Mouse (Mus musculus) lung, postnatal 0 days (tissue): ENCODE results near the gene Gm29666.

Source experiments
- CTCF ChIP-seq: IDR thresholded peaks from 2 replicates; pipeline ENCODE4 v1.5.1; 2016; ENCODE audit warnings: antibody characterized with exemption, mild to moderate bottlenecking
- EP300 ChIP-seq: IDR thresholded peaks from 2 replicates; pipeline ENCODE4 v1.6.1; 2016; ENCODE audit warnings: antibody characterized with exemption, mild to moderate bottlenecking, control low read depth

DNA sequence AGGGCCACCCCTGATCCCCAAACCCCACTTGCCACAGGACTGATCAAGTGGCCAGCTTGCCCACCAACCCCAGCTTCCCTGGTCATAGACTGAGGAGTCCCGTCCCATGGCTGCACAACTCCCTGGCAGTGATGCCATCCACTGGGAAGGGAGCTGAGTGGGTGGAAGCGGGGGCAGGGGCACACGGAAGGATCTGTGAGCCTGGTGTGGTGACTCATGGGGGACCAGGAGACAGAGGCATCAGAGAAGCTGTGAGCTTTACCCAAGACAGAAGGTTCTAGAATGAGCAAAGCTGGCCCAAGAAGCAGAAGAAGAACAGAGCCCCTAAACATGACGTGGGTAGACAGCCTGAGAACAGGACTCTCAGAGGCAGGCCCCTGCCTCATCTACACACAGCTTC is 30.2 kb upstream of the Gm29666 start:
- TF ChIP-seq CTCF (no peak), EP300 (no peak)
